Mouse (Mus musculus): ENCODE results near the gene Lonp1. TPM values are rescaled to one million over a fixed set of nuclear protein-coding genes. Genes with fewer than 3 reads are reported as not detected.

Lonp1 gene
- 49.1 TPM for polyA plus RNA-seq (2015; fragmentation: Illumina TruSeq; extraction: RNeasy Lipid Tissue Mini Kit (QIAGEN cat#74804); ENCODE audit: low read depth, low replicate concordance)

GRCm38 (mm10) chr17:56626754-56627470 is at the start of gene Lonp1:
Gene Lonp1 (minus strand): TSS chr17:56626887.

GRCm38 (mm10) chr17:56672941-56673646 is 46.4 kb upstream of the Lonp1 start, which contains the start of gene Ranbp3:
Gene Ranbp3 (plus strand): TSS chr17:56673294.

GRCm38 (mm10) chr17:56627530-56628277 is 1.0 kb upstream of the Lonp1 start, which contains the start of gene Catsperd:
Gene Catsperd (plus strand): TSS chr17:56628143.

GRCm38 (mm10) chr17:56613236-56613844 is 13.3 kb downstream of the Lonp1 start, which contains the start of gene Rpl36:
Gene Rpl36 (plus strand): TSS chr17:56613416.

GRCm38 (mm10) chr17:56609452-56610171 is 17.1 kb downstream of the Lonp1 start, which contains the start of gene 2410015M20Rik:
Gene 2410015M20Rik (minus strand): TSS chr17:56609771.

GRCm38 (mm10) chr17:56584257-56585130 is 42.2 kb downstream of the Lonp1 start, which contains the start of the genes Safb2 and Safb:
Gene Safb2 (minus strand): TSS chr17:56584585.
Gene Safb (plus strand): TSS chr17:56584825.

Other genes with a start within 250 kb of the Lonp1 start
- gene Ptprs, start 150.4 kb downstream of the Lonp1 start, polyA plus RNA-seq (2015; fragmentation: Illumina TruSeq; extraction: RNeasy Lipid Tissue Mini Kit (QIAGEN cat#74804); ENCODE audit: low read depth, low replicate concordance): 220 TPM
- not detected for gene Znrf4, start 114.5 kb downstream of the Lonp1 start, polyA plus RNA-seq (2015; fragmentation: Illumina TruSeq; extraction: RNeasy Lipid Tissue Mini Kit (QIAGEN cat#74804); ENCODE audit: low read depth, low replicate concordance)
- gene Gm20219, start 72.5 kb downstream of the Lonp1 start, polyA plus RNA-seq (2015; fragmentation: Illumina TruSeq; extraction: RNeasy Lipid Tissue Mini Kit (QIAGEN cat#74804); ENCODE audit: low read depth, low replicate concordance): 3.2 TPM
- gene Safb2, start 42.3 kb downstream of the Lonp1 start, polyA plus RNA-seq (2015; fragmentation: Illumina TruSeq; extraction: RNeasy Lipid Tissue Mini Kit (QIAGEN cat#74804); ENCODE audit: low read depth, low replicate concordance): 64.6 TPM
- 74.2 TPM for gene Safb, start 42.1 kb downstream of the Lonp1 start, polyA plus RNA-seq (2015; fragmentation: Illumina TruSeq; extraction: RNeasy Lipid Tissue Mini Kit (QIAGEN cat#74804); ENCODE audit: low read depth, low replicate concordance)
- gene 2410015M20Rik, start 17.1 kb downstream of the Lonp1 start, polyA plus RNA-seq (2015; fragmentation: Illumina TruSeq; extraction: RNeasy Lipid Tissue Mini Kit (QIAGEN cat#74804); ENCODE audit: low read depth, low replicate concordance): 214 TPM
- 1,130 TPM for gene Rpl36, start 13.5 kb downstream of the Lonp1 start, polyA plus RNA-seq (2015; fragmentation: Illumina TruSeq; extraction: RNeasy Lipid Tissue Mini Kit (QIAGEN cat#74804); ENCODE audit: low read depth, low replicate concordance)
- 0.77 TPM for gene Catsperd, start 1.3 kb upstream of the Lonp1 start, polyA plus RNA-seq (2015; fragmentation: Illumina TruSeq; extraction: RNeasy Lipid Tissue Mini Kit (QIAGEN cat#74804); ENCODE audit: low read depth, low replicate concordance)
- 75.1 TPM for gene Ranbp3, start 46.4 kb upstream of the Lonp1 start, polyA plus RNA-seq (2015; fragmentation: Illumina TruSeq; extraction: RNeasy Lipid Tissue Mini Kit (QIAGEN cat#74804); ENCODE audit: low read depth, low replicate concordance)
- 512 TPM for gene Ndufa11, start 90.9 kb upstream of the Lonp1 start, polyA plus RNA-seq (2015; fragmentation: Illumina TruSeq; extraction: RNeasy Lipid Tissue Mini Kit (QIAGEN cat#74804); ENCODE audit: low read depth, low replicate concordance)
- 13.8 TPM for gene Vmac, start 91.1 kb upstream of the Lonp1 start, polyA plus RNA-seq (2015; fragmentation: Illumina TruSeq; extraction: RNeasy Lipid Tissue Mini Kit (QIAGEN cat#74804); ENCODE audit: low read depth, low replicate concordance)
- gene Nrtn, start 130.6 kb upstream of the Lonp1 start, polyA plus RNA-seq (2015; fragmentation: Illumina TruSeq; extraction: RNeasy Lipid Tissue Mini Kit (QIAGEN cat#74804); ENCODE audit: low read depth, low replicate concordance): 2.6 TPM
- gene Dus3l, start 137.9 kb upstream of the Lonp1 start, polyA plus RNA-seq (2015; fragmentation: Illumina TruSeq; extraction: RNeasy Lipid Tissue Mini Kit (QIAGEN cat#74804); ENCODE audit: low read depth, low replicate concordance): 73.7 TPM
- gene Prr22, start 143.4 kb upstream of the Lonp1 start, polyA plus RNA-seq (2015; fragmentation: Illumina TruSeq; extraction: RNeasy Lipid Tissue Mini Kit (QIAGEN cat#74804); ENCODE audit: low read depth, low replicate concordance): 1.7 TPM
- 2.1 TPM for gene Rfx2, start 204.1 kb upstream of the Lonp1 start, polyA plus RNA-seq (2015; fragmentation: Illumina TruSeq; extraction: RNeasy Lipid Tissue Mini Kit (QIAGEN cat#74804); ENCODE audit: low read depth, low replicate concordance)
- gene Acsbg2, start 247.6 kb upstream of the Lonp1 start, polyA plus RNA-seq (2015; fragmentation: Illumina TruSeq; extraction: RNeasy Lipid Tissue Mini Kit (QIAGEN cat#74804); ENCODE audit: low read depth, low replicate concordance): not detected
- 0.33 TPM for gene 1700061G19Rik, start 248.6 kb upstream of the Lonp1 start, polyA plus RNA-seq (2015; fragmentation: Illumina TruSeq; extraction: RNeasy Lipid Tissue Mini Kit (QIAGEN cat#74804); ENCODE audit: low read depth, low replicate concordance)